Mouse (Mus musculus) heart, postnatal 0 days (tissue): Measurements from ENCODE around the gene Psmd9.

Source experiments
- CTCF ChIP-seq: IDR thresholded peaks from 2 replicates; pipeline ENCODE4 v1.5.1; 2016; ENCODE audit warnings: antibody characterized with exemption, control low read depth, low read depth
- EP300 ChIP-seq: IDR thresholded peaks from 2 replicates; pipeline ENCODE4 v1.6.1; 2016; ENCODE audit warnings: antibody characterized with exemption, low read depth

- TF ChIP-seq CTCF (no peak), EP300 (no peak)
These were observed 67.2 kb downstream of the Psmd9 start for GRCm38 (mm10) chr5:123236426-123236825.
